ENCODE assay signal across 10 mouse cellular contexts in genomic region chr11:115956453-115956852, GRCm38 (mm10). TPM values are rescaled to one million over a fixed set of nuclear protein-coding genes. Genes with fewer than 3 reads are reported as not detected.
DNase-seq lines count a peak whose midpoint lies in the region; ATAC-seq and TF ChIP-seq lines count a peak whose summit lies in the region.
"Had no signal": no experiment of that assay in that cellular context is flagged by ENCODE, and none has a peak within 500 bp of the region (broad histone marks: within the 10 kb centered on the region; RNA-seq: fewer than 3 reads in every experiment).

No protein-coding gene starts in this region.

- no peak for TF ChIP-seq POLR2A in heart, adult 2 months (IDR thresholded peaks at IDR 0.05; ENCODE audit: insufficient read depth, low read depth, low read length)

- H3K4me3 ChIP-seq in layer of hippocampus, adult 2 months: no peak overlapping the region
- H3K4me3 ChIP-seq in hindbrain, embryonic 16.5 days (ENCODE audit: low read length): no peak overlapping the region
- no peak overlapping the region for H3K4me3 ChIP-seq in heart, adult 2 months

- H3K27ac ChIP-seq in layer of hippocampus, adult 2 months: peak overlapping the region; percentile 68
- no peak overlapping the region; the same call in 1 of the 2 replicates for H3K27ac ChIP-seq in hindbrain, embryonic 16.5 days (ENCODE audit: low read depth, low read length)
- H3K27ac ChIP-seq in heart, adult 2 months: no peak overlapping the region

- intact Hi-C loops in heart, adult 2 months (cut with DNase I): no loop called here

- ATAC-seq in hindbrain, embryonic 16.5 days: peak; percentile 70

- no peak overlapping the region for H3K4me2 ChIP-seq in hindbrain, embryonic 16.5 days (ENCODE audit: low read length)

- H3K9ac ChIP-seq in hindbrain, embryonic 16.5 days (ENCODE audit: low read depth, low read length): no peak overlapping the region
- H3K9ac ChIP-seq in heart, adult 2 months (ENCODE audit: low read depth, low read length): no peak overlapping the region

- peaks cover 11% of the 10 kb centered on the region for H3K36me3 ChIP-seq in hindbrain, embryonic 16.5 days (ENCODE audit: control insufficient read depth, insufficient read depth, low read length)
- H3K36me3 ChIP-seq in heart, adult 2 months (ENCODE audit: control insufficient read depth, insufficient read depth, low read length): no peaks in the 10 kb centered on the region

- TF ChIP-seq CTCF in layer of hippocampus, adult 2 months (conservative IDR thresholded peaks at IDR 0.05): peak; percentile 19
- TF ChIP-seq CTCF in heart, adult 2 months (IDR thresholded peaks at IDR 0.05): no peak

- TF ChIP-seq EP300 in heart, adult 2 months (IDR thresholded peaks at IDR 0.05; ENCODE audit: insufficient read depth, low read depth, low read length): no peak

- no peaks in the 10 kb centered on the region for H3K9me3 ChIP-seq in hindbrain, embryonic 16.5 days (ENCODE audit: control insufficient read depth, low read length)

- H3K4me1 ChIP-seq in hindbrain, embryonic 16.5 days (ENCODE audit: control insufficient read depth, insufficient read depth, low read depth, low read length): peaks cover 5% of the 10 kb centered on the region; the same call in 1 of the 2 replicates
- H3K4me1 ChIP-seq in heart, adult 2 months (ENCODE audit: control insufficient read depth, insufficient read depth, low read length): no peaks in the 10 kb centered on the region

- H3K79me2 ChIP-seq in heart, adult 2 months (replicated peaks; ENCODE audit: control insufficient read depth, insufficient read depth, low read length): no peaks in the 10 kb centered on the region

- DNase-seq in layer of hippocampus, adult 2 months (ENCODE audit: low spot score in 2 of 2): peak in 1 of 2 experiments; percentile 20
- DNase-seq in layer of hippocampus, adult 18-20 months (ENCODE audit: low spot score in 2 of 2): no peak
- DNase-seq in embryo, embryonic 10 days (ENCODE audit: low spot score): peak; percentile 78
- DNase-seq in retina, postnatal 1 day: peak; percentile 91
- no peak for DNase-seq in thymus, postnatal 36 days
- no peak for DNase-seq in spleen, postnatal 10 days (ENCODE audit: low spot score in 2 of 2)
- no peak for DNase-seq in heart, adult 2 months

- 19% methylated on average over 4 of the region's 4 CpGs for WGBS in hindbrain, embryonic 16.5 days
- 60% methylated on average over 4 of the region's 4 CpGs for WGBS in heart, adult 2 months

- no peaks in the 10 kb centered on the region for H3K27me3 ChIP-seq in hindbrain, embryonic 16.5 days (replicated peaks; ENCODE audit: control insufficient read depth, insufficient read depth, low read length)
- H3K27me3 ChIP-seq in heart, adult 2 months (ENCODE audit: control insufficient read depth, insufficient read depth, low read length): no peaks in the 10 kb centered on the region

RNA-seq across cellular contexts. Expression of gene Itgb4, which starts 18.1 kb away (rescaled TPM):
- total RNA-seq in layer of hippocampus, adult 2 months (2021): 1 to 10 TPM; 6.4 to 6.6 TPM
- 1 to 10 TPM; 7.9 to 8.7 TPM for total RNA-seq in layer of hippocampus, adult 18-20 months (2021)
- polyA plus RNA-seq in hindbrain, embryonic 16.5 days (2015; fragmentation: Nextera tagmentation; extraction: Ambion mirVana): 1.8 and 2.1 TPM in 2 replicates
- 1 to 10 TPM; 2.6 to 2.9 TPM for total RNA-seq in heart, adult 2 months (2021)
- 1.9 and 3.1 TPM in 2 replicates for polyA plus RNA-seq in heart, adult 2 months (2012; rRNA removed)

RNA-seq across cellular contexts. Expression of gene Recql5, which starts 23.2 kb away (rescaled TPM):
- total RNA-seq in layer of hippocampus, adult 2 months (2021): 10 to 100 TPM; 36.6 to 39.3 TPM
- total RNA-seq in layer of hippocampus, adult 18-20 months (2021): 10 to 100 TPM; 28.6 to 29.4 TPM
- 20.2 and 21.3 TPM in 2 replicates for polyA plus RNA-seq in hindbrain, embryonic 16.5 days (2015; fragmentation: Nextera tagmentation; extraction: Ambion mirVana)
- 1 to 10 TPM; 6.8 to 7.4 TPM for total RNA-seq in heart, adult 2 months (2021)
- 10.2 and 12.2 TPM in 2 replicates for polyA plus RNA-seq in heart, adult 2 months (2012; rRNA removed)

RNA-seq across cellular contexts. Expression of gene Sap30bp, which starts 23.4 kb away (rescaled TPM):
- total RNA-seq in layer of hippocampus, adult 2 months (2021): 10 to 100 TPM; 40.8 to 47.0 TPM
- 10 to 100 TPM; 51.3 to 56.7 TPM for total RNA-seq in layer of hippocampus, adult 18-20 months (2021)
- 38.4 and 45.3 TPM in 2 replicates for polyA plus RNA-seq in hindbrain, embryonic 16.5 days (2015; fragmentation: Nextera tagmentation; extraction: Ambion mirVana)
- total RNA-seq in heart, adult 2 months (2021): 10 to 100 TPM; 16.4 to 18.1 TPM
- 9.1 and 10.8 TPM in 2 replicates for polyA plus RNA-seq in heart, adult 2 months (2012; rRNA removed)

RNA-seq across cellular contexts. Expression of gene Smim6, which starts 44.6 kb away (rescaled TPM):
- not detected for total RNA-seq in layer of hippocampus, adult 2 months (2021)
- not detected for total RNA-seq in layer of hippocampus, adult 18-20 months (2021)
- 0.49 and 0.58 TPM in 2 replicates for polyA plus RNA-seq in hindbrain, embryonic 16.5 days (2015; fragmentation: Nextera tagmentation; extraction: Ambion mirVana)
- total RNA-seq in heart, adult 2 months (2021): not detected
- polyA plus RNA-seq in heart, adult 2 months (2012; rRNA removed): 0.29 and 0.35 TPM in 2 replicates
- total RNA-seq: left cerebral cortex, adult 8-10 months had no signal
- polyA plus RNA-seq: frontal cortex, adult 2 months had no signal

RNA-seq across cellular contexts. Expression of gene Galk1, which starts 56.1 kb away (rescaled TPM):
- 10 to 100 TPM; 13.3 to 13.5 TPM for total RNA-seq in layer of hippocampus, adult 2 months (2021)
- total RNA-seq in layer of hippocampus, adult 18-20 months (2021): 10 to 100 TPM; 11.7 to 14.1 TPM
- polyA plus RNA-seq in hindbrain, embryonic 16.5 days (2015; fragmentation: Nextera tagmentation; extraction: Ambion mirVana): 76.0 and 76.2 TPM in 2 replicates
- total RNA-seq in heart, adult 2 months (2021): 10 to 100 TPM; 14.5 to 14.7 TPM
- polyA plus RNA-seq in heart, adult 2 months (2012; rRNA removed): 14.6 and 16.4 TPM in 2 replicates

Comparison
In these comparisons a context has a peak if more than half of its experiments do, and no peak if none do; other contexts are left out.
1. DNase-seq: peak in embryo, embryonic 10 days (single experiment) and retina, postnatal 1 day (single experiment); none in layer of hippocampus, adult 18-20 months (0 of 2), thymus, postnatal 36 days (0 of 2), spleen, postnatal 10 days (0 of 2) and heart, adult 2 months (0 of 2).